8 mouse cellular contexts compared by ENCODE assay signal in genomic region chr1:179517713-179518465, GRCm38 (mm10). TPM values are rescaled to one million over a fixed set of nuclear protein-coding genes. Genes with fewer than 3 reads are reported as not detected.
DNase-seq lines count a peak whose midpoint lies in the region; ATAC-seq lines count a peak whose summit lies in the region.

Smyd3 (minus strand) TSS chr1:179518041.

- peak within 1 kb of the TSS; percentile 91 for H3K9ac ChIP-seq in heart, embryonic 13.5 days
- peak within 1 kb of the TSS; percentile 81 for H3K9ac ChIP-seq in liver, embryonic 12.5 days
- H3K9ac ChIP-seq in stomach, embryonic 15.5 days, result peak within 1 kb of the TSS; percentile 65

- H3K9me3 ChIP-seq in heart, embryonic 13.5 days, result no peaks in the 10 kb centered on the region
- H3K9me3 ChIP-seq in liver, embryonic 12.5 days (replicated peaks), result no peaks in the 10 kb centered on the region
- no peaks in the 10 kb centered on the region for H3K9me3 ChIP-seq in stomach, embryonic 15.5 days

- H3K27ac ChIP-seq in heart, embryonic 13.5 days (replicated peaks), result peak within 1 kb of the TSS; percentile 69
- peak within 1 kb of the TSS; percentile 80 for H3K27ac ChIP-seq in liver, embryonic 12.5 days
- H3K27ac ChIP-seq in stomach, embryonic 15.5 days, result peak within 1 kb of the TSS; percentile 69

- H3K36me3 ChIP-seq in heart, embryonic 13.5 days, result no peaks in the 10 kb centered on the region
- H3K36me3 ChIP-seq in liver, embryonic 12.5 days, result no peaks in the 10 kb centered on the region
- H3K36me3 ChIP-seq in stomach, embryonic 15.5 days, result no peaks in the 10 kb centered on the region

- peak within 1 kb of the TSS; percentile 90 for H3K4me3 ChIP-seq in heart, embryonic 13.5 days
- peak within 1 kb of the TSS; percentile 76 for H3K4me3 ChIP-seq in liver, embryonic 12.5 days
- peak within 1 kb of the TSS; percentile 83 for H3K4me3 ChIP-seq in stomach, embryonic 15.5 days (replicated peaks)

- peak; percentile 92 for DNase-seq in CD4-positive helper T cell, adult 2 months (ENCODE audit: low read depth, low spot score)
- DNase-seq in brain, embryonic 18.5 days (ENCODE audit: low read depth, low spot score), result peak; percentile 67
- DNase-seq in kidney, postnatal 10 days, result peak; percentile 89
- peak; percentile 77 to 86 for DNase-seq in natural killer cell, adult 2 months (ENCODE audit: low spot score in 2 of 2)

- H3K4me1 ChIP-seq in heart, embryonic 13.5 days, result peaks cover 13% of the 10 kb centered on the region
- H3K4me1 ChIP-seq in liver, embryonic 12.5 days, result peaks cover 10% of the 10 kb centered on the region
- H3K4me1 ChIP-seq in stomach, embryonic 15.5 days, result peaks cover 5% of the 10 kb centered on the region; the same call in 1 of the 2 replicates

- 5% methylated on average over 39 of the region's 39 CpGs for WGBS in heart, embryonic 13.5 days
- 4% methylated on average over 39 of the region's 39 CpGs for WGBS in liver, embryonic 12.5 days (ENCODE audit: insufficient replicate concordance)
- 6% methylated on average over 39 of the region's 39 CpGs for WGBS in stomach, embryonic 15.5 days

- H3K27me3 ChIP-seq in heart, embryonic 13.5 days (replicated peaks), result no peaks in the 10 kb centered on the region
- no peaks in the 10 kb centered on the region for H3K27me3 ChIP-seq in liver, embryonic 12.5 days (replicated peaks)
- H3K27me3 ChIP-seq in stomach, embryonic 15.5 days (replicated peaks), result no peaks in the 10 kb centered on the region

- H3K4me2 ChIP-seq in heart, embryonic 13.5 days, result peak within 1 kb of the TSS; percentile 99
- peak within 1 kb of the TSS; percentile 97 for H3K4me2 ChIP-seq in liver, embryonic 12.5 days
- peak within 1 kb of the TSS; percentile 94 for H3K4me2 ChIP-seq in stomach, embryonic 15.5 days

- peak; percentile 99 for ATAC-seq in erythroid progenitor cell, adult 5-6 weeks (replicated peaks; ENCODE audit: low FRiP score, poor library complexity, severe bottlenecking)
- peak; percentile 78 for ATAC-seq in heart, embryonic 13.5 days (ENCODE audit: extremely low read depth, insufficient number of reproducible peaks, low FRiP score, low TSS enrichment)
- ATAC-seq in liver, embryonic 12.5 days, result peak; percentile 91
- ATAC-seq in stomach, embryonic 15.5 days (ENCODE audit: insufficient read depth, low FRiP score, low read depth), result peak; percentile 86

RNA-seq across cellular contexts. Expression of gene Smyd3, which starts in this region (rescaled TPM):
- 0.42 and 0.72 TPM in 2 replicates for total RNA-seq in erythroid progenitor cell, adult 5-6 weeks (2015; ENCODE audit: low replicate concordance)
- 2.7 and 7.8 TPM in 2 replicates for total RNA-seq in erythroid progenitor cell, adult 5-6 weeks (2017; ENCODE audit: low replicate concordance)
- polyA plus RNA-seq in heart, embryonic 13.5 days (2015; fragmentation: Nextera tagmentation; extraction: Ambion mirVana), result 9.6 and 9.7 TPM in 2 replicates
- polyA plus RNA-seq in liver, embryonic 12.5 days (2016; fragmentation: Nextera tagmentation; extraction: Ambion mirVana), result 9.5 and 9.7 TPM in 2 replicates
- 17.9 and 19.6 TPM in 2 replicates for polyA plus RNA-seq in stomach, embryonic 15.5 days (2015; fragmentation: Nextera tagmentation; extraction: Ambion mirVana)

Comparison
In these comparisons a context has a peak if more than half of its experiments do, and no peak if none do; other contexts are left out.
1. Peak in every context shown above with its lines: DNase-seq, ATAC-seq, H3K4me3 ChIP-seq and H3K27ac ChIP-seq.